Mouse (Mus musculus) hindbrain, embryonic 14.5 days (tissue): ENCODE data around the gene Rab40c. TPM values are rescaled to one million over a fixed set of nuclear protein-coding genes. Genes with fewer than 3 reads are reported as not detected.

Experiments used
- ATAC-seq: fragments of 200-750 bp; cut with Nextera tagmentation; 2 replicates; pipeline ENCODE4 v1.8.0; 2017; ENCODE audit warnings: moderate number of reproducible peaks, mild to moderate bottlenecking, moderate TSS enrichment, moderate library complexity; ENCODE audit not compliant: low FRiP score
- DNase-seq: peaks from one replicate; pipeline ENCODE4 v3.0.0-alpha.2; 2015; ENCODE audit warnings: low spot score
- H3K27ac ChIP-seq: fragments of 300-500 bp; sonication (generic); 2 replicates; pipeline ENCODE4 v1.5.1; 2014; ENCODE audit warnings: mild to moderate bottlenecking, moderate library complexity
- H3K27me3 ChIP-seq: fragments of 300-500 bp; sonication (generic); 2 replicates; pipeline ENCODE4 v1.6.1; 2014; ENCODE audit warnings: mild to moderate bottlenecking, low read length, mixed read lengths; ENCODE audit not compliant: control insufficient read depth, insufficient read depth
- H3K36me3 ChIP-seq: fragments of 300-500 bp; sonication (generic); replicated peaks from 2 replicates; pipeline ENCODE4 v1.6.1; 2014; ENCODE audit not compliant: control insufficient read depth, insufficient read depth
- H3K4me1 ChIP-seq: fragments of 300-500 bp; sonication (generic); replicated peaks from 2 replicates; pipeline ENCODE4 v1.6.1; 2014; ENCODE audit warnings: antibody characterized with exemption, low read length, mixed read lengths; ENCODE audit not compliant: control insufficient read depth, insufficient read depth
- H3K4me2 ChIP-seq: fragments of 300-500 bp; sonication (generic); replicated peaks from 2 replicates; pipeline ENCODE4 v1.6.1; 2014; ENCODE audit warnings: mild to moderate bottlenecking, moderate library complexity
- H3K4me3 ChIP-seq: fragments of 300-500 bp; sonication (generic); replicated peaks from 2 replicates; pipeline ENCODE4 v1.5.1; 2014; ENCODE audit warnings: mild to moderate bottlenecking, low read length
- H3K9ac ChIP-seq: fragments of 300-500 bp; sonication (generic); 2 replicates; pipeline ENCODE4 v1.6.1; 2014
- H3K9me3 ChIP-seq: fragments of 300-500 bp; sonication (generic); 2 replicates; pipeline ENCODE4 v1.6.1; 2016; ENCODE audit warnings: low read length; ENCODE audit not compliant: control insufficient read depth
- WGBS: fragments of 180-500 bp; shearing (Covaris S2); extraction: QIAGEN DNeasy Blood & Tissue Kit; methylation state at CpG from one replicate; pipeline ENCODE4 v1.1.7; 2014; 5-methylcytosine and 5-hydroxymethylcytosine counted together
- polyA plus RNA-seq: library from polyadenylated mRNA; unstranded; fragments of >200 nt; fragmentation: Nextera tagmentation; extraction: Ambion mirVana; gene quantifications from 2 replicates; pipeline ENCODE4 v1.2.1, GENCODE M21; 2014

Rab40c gene
- polyA plus RNA-seq, 1 experiment from 2014 or later: 28.1 TPM

GRCm38 (mm10) chr17:25880196-25880910 lies 39.2 kb downstream of the Rab40c start, which contains the start of gene Wfikkn1:
TSS of gene Wfikkn1 (minus strand) at chr17:25880858.
- H3K27me3 ChIP-seq: no peaks in the 10 kb centered on the region
- no peak within 1 kb of the TSS for H3K4me2 ChIP-seq
- H3K9ac ChIP-seq: peak within 1 kb of the TSS; percentile 12
- no peaks in the 10 kb centered on the region for H3K9me3 ChIP-seq
- H3K4me1 ChIP-seq: peaks cover 24% of the 10 kb centered on the region
- DNase-seq: no peak
- no peak within 1 kb of the TSS for H3K4me3 ChIP-seq
- 16% methylated on average over 5 of the region's 5 CpGs for WGBS
- ATAC-seq: no peak
- peaks cover 51% of the 10 kb centered on the region for H3K36me3 ChIP-seq
- 0 out of 2 replicates have a peak within 1 kb of the TSS, but pooled peaks have one; percentile 54 for H3K27ac ChIP-seq

- Histone ChIP-seq H3K4me1 (peaks cover 24% of the 10 kb centered on the region), H3K27me3 (no peaks in the 10 kb centered on the region), H3K9me3 (no peaks in the 10 kb centered on the region), H3K36me3 (peaks cover 45% of the 10 kb centered on the region), H3K4me3 (no peak overlapping the region), H3K27ac (no peak overlapping the region), H3K4me2 (no peak overlapping the region), H3K9ac (no peak overlapping the region)
- 60% methylated on average over 8 of the region's 8 CpGs for WGBS
- DNase-seq (no peak), ATAC-seq (no peak)
These were observed 39.8 kb downstream of the Rab40c start for GRCm38 (mm10) chr17:25879750-25880149.

- ATAC-seq (no peak), DNase-seq (no peak)
- Histone ChIP-seq H3K9me3 (no peaks in the 10 kb centered on the region), H3K27ac (no peak overlapping the region), H3K27me3 (no peaks in the 10 kb centered on the region), H3K36me3 (peaks cover 40% of the 10 kb centered on the region), H3K4me3 (no peak overlapping the region), H3K9ac (no peak overlapping the region), H3K4me1 (peaks cover 24% of the 10 kb centered on the region), H3K4me2 (no peak overlapping the region)
- 47% methylated on average over 4 of the region's 4 CpGs for WGBS
These were observed 40.3 kb downstream of the Rab40c start for GRCm38 (mm10) chr17:25879261-25879660.

DNA sequence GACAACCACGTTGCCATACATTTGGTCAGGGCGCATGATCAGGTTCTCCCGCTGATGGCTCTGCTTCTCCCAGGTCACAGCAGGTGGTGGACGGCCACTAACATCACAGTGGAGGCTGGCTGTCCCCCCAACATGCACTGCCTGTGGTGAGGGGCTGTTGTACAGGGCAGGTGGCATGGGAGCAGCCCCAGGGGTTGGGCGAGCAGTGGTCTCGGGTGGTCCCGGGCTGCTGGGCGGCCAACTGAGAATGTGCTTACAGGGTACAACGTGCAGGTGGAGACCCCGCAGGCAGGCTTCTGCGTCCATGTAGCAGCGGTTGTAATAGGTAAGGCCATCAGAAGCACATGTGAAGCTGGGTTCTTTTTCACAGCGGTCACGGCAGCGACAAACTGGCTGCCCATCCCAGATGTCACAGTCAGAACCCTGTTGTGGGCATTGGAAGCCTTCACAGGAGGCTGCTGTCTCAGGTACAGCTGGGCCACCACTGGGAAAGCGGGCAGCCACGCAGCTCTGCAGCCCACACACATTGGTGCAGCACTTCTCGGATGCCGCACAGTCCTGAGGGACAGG lies 40.8 kb downstream of the Rab40c start:
- Histone ChIP-seq H3K4me3 (no peak overlapping the region), H3K4me2 (no peak overlapping the region), H3K9me3 (no peaks in the 10 kb centered on the region), H3K27ac (no peak overlapping the region), H3K4me1 (peaks cover 29% of the 10 kb centered on the region), H3K9ac (no peak overlapping the region), H3K36me3 (peaks cover 35% of the 10 kb centered on the region), H3K27me3 (no peaks in the 10 kb centered on the region)
- no peak for DNase-seq
- 89% methylated on average over 19 of the region's 19 CpGs for WGBS
- ATAC-seq: no peak

DNA sequence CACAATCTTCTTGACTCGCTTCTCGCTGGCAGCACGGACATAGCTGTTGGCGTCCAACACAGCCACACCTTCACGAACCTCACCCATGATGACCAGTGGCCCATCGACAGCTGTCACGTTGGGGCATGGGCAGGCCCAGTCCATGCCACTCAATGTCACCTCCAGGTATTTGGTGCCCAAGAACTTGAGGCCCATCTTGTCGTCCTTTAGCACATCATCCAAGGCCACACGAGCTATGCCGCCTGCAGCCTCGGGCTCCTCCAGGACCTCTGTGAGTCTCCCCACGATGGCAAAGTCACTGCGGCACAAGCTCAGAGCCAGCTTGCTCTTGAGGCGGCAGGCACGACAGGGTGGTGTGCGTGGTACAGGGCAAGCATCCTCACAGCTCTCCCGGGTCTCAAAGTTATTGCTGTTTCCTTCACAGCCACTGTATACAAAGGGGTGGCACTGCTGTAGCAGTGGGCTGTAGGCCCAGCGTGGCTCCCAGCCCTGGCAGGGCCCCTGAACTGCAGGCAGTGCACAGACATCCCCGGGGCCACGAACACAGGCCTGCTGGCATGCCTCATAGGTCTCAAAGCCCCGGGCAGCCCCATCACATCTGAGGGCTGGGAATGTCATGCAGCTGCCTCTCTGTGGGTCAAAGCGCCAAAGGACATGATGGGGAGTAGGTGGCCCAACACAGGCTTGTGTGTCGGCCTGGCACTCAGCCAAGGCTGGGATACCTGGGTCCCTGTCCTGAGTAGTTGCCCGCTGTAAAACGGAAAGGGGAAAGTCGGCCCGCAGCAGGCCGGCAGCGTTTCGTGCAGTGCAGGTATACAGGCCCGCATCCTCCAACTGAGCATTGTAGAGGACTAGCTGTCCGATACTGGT lies 41.6 kb downstream of the Rab40c start:
- Histone ChIP-seq H3K9me3 (no peaks in the 10 kb centered on the region), H3K4me3 (no peak overlapping the region), H3K4me1 (peaks cover 29% of the 10 kb centered on the region), H3K27ac (no peak overlapping the region), H3K27me3 (no peaks in the 10 kb centered on the region), H3K4me2 (no peak overlapping the region), H3K36me3 (peaks cover 28% of the 10 kb centered on the region), H3K9ac (no peak overlapping the region)
- WGBS: 90% methylated on average over 32 of the region's 32 CpGs
- DNase-seq (no peak), ATAC-seq (no peak)

GRCm38 (mm10) chr17:25877025-25877424 lies 42.5 kb downstream of the Rab40c start:
- 91% methylated on average over 3 of the region's 3 CpGs for WGBS
- ATAC-seq (no peak), DNase-seq (no peak)
- Histone ChIP-seq H3K4me1 (peaks cover 29% of the 10 kb centered on the region), H3K27me3 (no peaks in the 10 kb centered on the region), H3K4me2 (0 out of 2 replicates have a peak overlapping the region, but pooled peaks have one; percentile 78), H3K9me3 (no peaks in the 10 kb centered on the region), H3K27ac (no peak overlapping the region), H3K4me3 (no peak overlapping the region), H3K36me3 (peaks cover 21% of the 10 kb centered on the region), H3K9ac (no peak overlapping the region)

GRCm38 (mm10) chr17:25876347-25876915 lies 43.1 kb downstream of the Rab40c start:
- Histone ChIP-seq H3K4me1 (peaks cover 29% of the 10 kb centered on the region), H3K9me3 (no peaks in the 10 kb centered on the region), H3K9ac (peak overlapping the region; percentile 92), H3K4me2 (peak overlapping the region; percentile 78), H3K4me3 (peak overlapping the region; percentile 68), H3K27ac (no peak overlapping the region), H3K27me3 (no peaks in the 10 kb centered on the region), H3K36me3 (peaks cover 18% of the 10 kb centered on the region)
- DNase-seq (no peak), ATAC-seq (no peak)
- WGBS: 54% methylated on average over 10 of the region's 10 CpGs

GRCm38 (mm10) chr17:25875171-25876136 lies 44.1 kb downstream of the Rab40c start:
- no peaks in the 10 kb centered on the region for H3K9me3 ChIP-seq
- peak; percentile 89 for DNase-seq
- H3K27ac ChIP-seq: peak overlapping the region; percentile 94
- H3K36me3 ChIP-seq: peaks cover 17% of the 10 kb centered on the region
- peak overlapping the region; percentile 68 for H3K4me3 ChIP-seq
- WGBS: under 1% methylated on average over 59 of the region's 59 CpGs
- peaks cover 22% of the 10 kb centered on the region for H3K4me1 ChIP-seq
- H3K9ac ChIP-seq: peak overlapping the region; percentile 92
- no peaks in the 10 kb centered on the region for H3K27me3 ChIP-seq
- ATAC-seq: peak; percentile 88
- peak overlapping the region; percentile 78 for H3K4me2 ChIP-seq
